ENCODE assay signal across 24 mouse cellular contexts in genomic region chr9:21503352-21503751, GRCm38 (mm10). TPM values are rescaled to one million over a fixed set of nuclear protein-coding genes. Genes with fewer than 3 reads are reported as not detected.
DNase-seq lines count a peak whose midpoint lies in the region; ATAC-seq and TF ChIP-seq lines count a peak whose summit lies in the region.
"Had no signal": no experiment of that assay in that cellular context is flagged by ENCODE, and none has a peak within 500 bp of the region (broad histone marks: within the 10 kb centered on the region; RNA-seq: fewer than 3 reads in every experiment).

No protein-coding gene starts in this region.

- no peaks in the 10 kb centered on the region for H3K27me3 ChIP-seq in midbrain, embryonic 11.5 days (ENCODE audit: control insufficient read depth, insufficient read depth, low read length)
- H3K27me3 ChIP-seq in midbrain, postnatal 0 days (ENCODE audit: insufficient read depth, low read length) = no peaks in the 10 kb centered on the region
- H3K27me3 ChIP-seq in MEL (ENCODE audit: control insufficient read depth in 1 of 2, insufficient read depth in 2 of 2, low read length in 2 of 2) = no peaks in the 10 kb centered on the region
- H3K27me3 ChIP-seq in myocyte (ENCODE audit: control insufficient read depth, insufficient read depth, insufficient read length) = no peaks in the 10 kb centered on the region
- H3K27me3 ChIP-seq: embryonic facial prominence, embryonic 13.5 days; embryonic facial prominence, embryonic 15.5 days; forebrain, embryonic 12.5 days; Patski had no signal

- H3K9ac ChIP-seq in midbrain, embryonic 11.5 days (ENCODE audit: low read length) = no peak overlapping the region
- H3K9ac ChIP-seq in midbrain, postnatal 0 days (replicated peaks; ENCODE audit: low read length, poor library complexity, severe bottlenecking) = no peak overlapping the region
- no peak overlapping the region for H3K9ac ChIP-seq in MEL (ENCODE audit: control insufficient read depth, low read depth, low read length, poor library complexity, severe bottlenecking)
- H3K9ac ChIP-seq: embryonic facial prominence, embryonic 13.5 days; embryonic facial prominence, embryonic 15.5 days; forebrain, embryonic 12.5 days had no signal

- no peak for TF ChIP-seq RAD21 in MEL (IDR thresholded peaks at IDR 0.05; ENCODE audit: low read depth, low read length)

- WGBS in midbrain, embryonic 11.5 days = 97% methylated on average over 8 of the region's 8 CpGs
- 99% methylated on average over 8 of the region's 8 CpGs for WGBS in midbrain, postnatal 0 days

- no peaks in the 10 kb centered on the region for H3K9me3 ChIP-seq in midbrain, embryonic 11.5 days (ENCODE audit: control insufficient read depth, low read length)
- no peaks in the 10 kb centered on the region for H3K9me3 ChIP-seq in midbrain, postnatal 0 days (ENCODE audit: low read length)
- H3K9me3 ChIP-seq in MEL (replicated peaks; ENCODE audit: insufficient read depth, low read length) = no peaks in the 10 kb centered on the region
- H3K9me3 ChIP-seq: embryonic facial prominence, embryonic 13.5 days; embryonic facial prominence, embryonic 15.5 days; forebrain, embryonic 10.5 days; forebrain, embryonic 12.5 days had no signal

- TF ChIP-seq POLR2A in MEL (IDR thresholded peaks at IDR 0.05; ENCODE audit: control insufficient read depth in 1 of 2, insufficient read depth in 1 of 2, low read depth in 1 of 2, low read length in 2 of 2, poor library complexity in 1 of 2) (no peak), myocyte (IDR thresholded peaks at IDR 0.05; ENCODE audit: insufficient read length, low read depth) (no peak)

- no peaks in the 10 kb centered on the region for H3K4me1 ChIP-seq in midbrain, embryonic 11.5 days (ENCODE audit: control insufficient read depth, insufficient read depth, low read length)
- no peaks in the 10 kb centered on the region for H3K4me1 ChIP-seq in midbrain, postnatal 0 days (ENCODE audit: insufficient read depth, low read length)
- H3K4me1 ChIP-seq in MEL (ENCODE audit: control insufficient read depth in 1 of 2, insufficient read depth in 2 of 2, low read length in 2 of 2) = no peaks in the 10 kb centered on the region
- H3K4me1 ChIP-seq: forebrain, embryonic 10.5 days; forebrain, embryonic 12.5 days had no signal

- TF ChIP-seq EP300 in MEL (IDR thresholded peaks at IDR 0.05; ENCODE audit: low read depth in 1 of 2, low read length in 2 of 2) = no peak

- no peak overlapping the region for H3K27ac ChIP-seq in midbrain, embryonic 11.5 days (ENCODE audit: low read depth, low read length)
- H3K27ac ChIP-seq in midbrain, postnatal 0 days (ENCODE audit: low read depth, low read length) = no peak overlapping the region
- no peak overlapping the region for H3K27ac ChIP-seq in MEL (ENCODE audit: control insufficient read depth, low read depth, low read length)
- H3K27ac ChIP-seq: embryonic facial prominence, embryonic 13.5 days; embryonic facial prominence, embryonic 15.5 days; forebrain, embryonic 10.5 days; forebrain, embryonic 12.5 days had no signal

- H3K4me2 ChIP-seq in midbrain, embryonic 11.5 days = no peak overlapping the region
- H3K4me2 ChIP-seq in midbrain, postnatal 0 days (ENCODE audit: low read depth, low read length, poor library complexity, severe bottlenecking) = no peak overlapping the region
- H3K4me2 ChIP-seq in myocyte (ENCODE audit: low read depth) = no peak overlapping the region
- H3K4me2 ChIP-seq: embryonic facial prominence, embryonic 13.5 days; embryonic facial prominence, embryonic 15.5 days; forebrain, embryonic 12.5 days had no signal

- H3ac ChIP-seq in myocyte (ENCODE audit: control insufficient read depth, insufficient read length) = no peak overlapping the region

- peaks cover 9% of the 10 kb centered on the region; the same call in 1 of the 2 replicates for H3K36me3 ChIP-seq in midbrain, embryonic 11.5 days (ENCODE audit: control insufficient read depth, insufficient read depth, low read length)
- peaks cover 60% of the 10 kb centered on the region for H3K36me3 ChIP-seq in midbrain, postnatal 0 days (ENCODE audit: insufficient read depth, low read length)
- H3K36me3 ChIP-seq in MEL (ENCODE audit: control insufficient read depth in 1 of 2, insufficient read depth in 2 of 2, low read length in 2 of 2) = peaks cover 0 to 14% of the 10 kb centered on the region in 2 experiments; a peak in 2 of 4 replicates
- H3K36me3 ChIP-seq in myocyte (ENCODE audit: control insufficient read depth, insufficient read depth) = peaks cover 12% of the 10 kb centered on the region

- ATAC-seq in midbrain, embryonic 11.5 days (ENCODE audit: low FRiP score) = no peak
- no peak for ATAC-seq in midbrain, postnatal 0 days (ENCODE audit: low FRiP score)
- ATAC-seq: activated CD4-positive, CD25-positive, alpha-beta regulatory T cell, adult 4 months; forebrain, embryonic 14.5 days; forebrain, embryonic 16.5 days; Patski had no signal

- TF ChIP-seq CTCF in midbrain, postnatal 0 days (IDR thresholded peaks at IDR 0.05) = no peak
- TF ChIP-seq CTCF in MEL (IDR thresholded peaks at IDR 0.05 in 2 of 3, conservative IDR thresholded peaks at IDR 0.05 in 1 of 3; ENCODE audit: control insufficient read depth in 1 of 3, insufficient read depth in 1 of 3, low read depth in 2 of 3, low read length in 3 of 3, poor library complexity in 1 of 3, severe bottlenecking in 1 of 3) = no peak

- peak; percentile 51 for DNase-seq in midbrain, embryonic 11.5 days (ENCODE audit: low spot score, missing footprints)
- DNase-seq in midbrain, postnatal 0 days (ENCODE audit: low spot score) = no peak
- no peak for DNase-seq in MEL (ENCODE audit: low read depth, low spot score)
- DNase-seq in kidney, postnatal 14 days = no peak
- DNase-seq: adrenal gland, adult 8-10 months; adrenal gland, postnatal 25 days; cerebellum, adult 11 months; cerebellum, adult 18-20 months; cerebellum, adult 8-10 months; cerebellum, adult 9-11 months; cerebellum, postnatal 14 days; cerebellum, postnatal 36 days; embryo, embryonic 11 days had no signal

- H3K4me3 ChIP-seq in midbrain, embryonic 11.5 days (ENCODE audit: low read depth, low read length) = no peak overlapping the region
- H3K4me3 ChIP-seq in midbrain, postnatal 0 days (ENCODE audit: low read depth, low read length) = no peak overlapping the region
- H3K4me3 ChIP-seq in MEL (ENCODE audit: control insufficient read depth in 1 of 2, insufficient read depth in 1 of 2, low read depth in 2 of 2, low read length in 2 of 2) = no peak overlapping the region
- no peak overlapping the region for H3K4me3 ChIP-seq in myocyte
- H3K4me3 ChIP-seq: embryonic facial prominence, embryonic 13.5 days; embryonic facial prominence, embryonic 15.5 days; erythroblast, embryonic 14.5 days; forebrain, embryonic 10.5 days; forebrain, embryonic 12.5 days had no signal

- H3K79me2 ChIP-seq in MEL (ENCODE audit: control insufficient read depth, insufficient read depth, low read length, poor library complexity) (no peaks in the 10 kb centered on the region), myocyte (ENCODE audit: control insufficient read depth, insufficient read depth) (no peaks in the 10 kb centered on the region)

TF ChIP-seq in MEL, 35 proteins besides CTCF, POLR2A, EP300 and RAD21:
- no peak for TF ChIP-seq ZC3H11A (IDR thresholded peaks at IDR 0.05; ENCODE audit: low read depth, low read length)
- TF ChIP-seq POLR2AphosphoS5 (IDR thresholded peaks at IDR 0.05; ENCODE audit: borderline replicate concordance, low read depth, low read length) = peak; percentile 52; the same call in 1 of the 2 replicates

TF ChIP-seq in myocyte, 11 proteins besides CTCF, POLR2A, EP300 and RAD21:
- peak; percentile 47 for TF ChIP-seq POLR2AphosphoS2 (IDR thresholded peaks at IDR 0.05; ENCODE audit: insufficient read length, low read depth)
- TF ChIP-seq CEBPB (IDR thresholded peaks at IDR 0.05; ENCODE audit: insufficient read depth, poor library complexity, severe bottlenecking) = no peak

RNA-seq across cellular contexts. Expression of gene Tmed1, which starts 6.7 kb away (rescaled TPM):
- 64.5 and 68.0 TPM in 2 replicates for polyA plus RNA-seq in midbrain, embryonic 11.5 days (2014; fragmentation: Nextera tagmentation; extraction: Ambion mirVana)
- 42.5 and 46.0 TPM in 2 replicates for total RNA-seq in midbrain, postnatal 0 days (2014; rRNA removed)
- polyA plus RNA-seq in midbrain, postnatal 0 days (2015; fragmentation: Nextera tagmentation; extraction: Ambion mirVana) = 51.1 and 64.7 TPM in 2 replicates
- total RNA-seq in MEL (2012; rRNA removed) = 128 and 146 TPM in 2 replicates
- polyA plus RNA-seq in MEL (2012; ENCODE audit: insufficient read depth in 1 of 2, insufficient read length in 2 of 2, low read depth in 1 of 2, low replicate concordance in 2 of 2, missing spikeins in 1 of 2) (10 to 100 TPM in 1 of 2 experiments, not detected in 1; 89.4 TPM), myocyte (2012; fragmentation: generic; extraction: Trizol) (47.3 TPM)

RNA-seq across cellular contexts. Expression of gene AB124611, which starts 22.6 kb away (rescaled TPM):
- polyA plus RNA-seq in midbrain, embryonic 11.5 days (2014; fragmentation: Nextera tagmentation; extraction: Ambion mirVana) = 2.9 and 3.2 TPM in 2 replicates
- total RNA-seq in midbrain, postnatal 0 days (2014; rRNA removed) = 1.4 and 1.7 TPM in 2 replicates
- 0.68 and 0.98 TPM in 2 replicates for polyA plus RNA-seq in midbrain, postnatal 0 days (2015; fragmentation: Nextera tagmentation; extraction: Ambion mirVana)
- total RNA-seq in MEL (2012; rRNA removed) = 37.2 and 55.2 TPM in 2 replicates
- polyA plus RNA-seq in MEL (2012; ENCODE audit: insufficient read depth in 1 of 2, insufficient read length in 2 of 2, low read depth in 1 of 2, low replicate concordance in 2 of 2, missing spikeins in 1 of 2) (10 to 100 TPM in 1 of 2 experiments, not detected in 1; 58.7 TPM), myocyte (2012; fragmentation: generic; extraction: Trizol) (0.22 TPM)
- total RNA-seq: ES-E14 had no signal
- polyA plus RNA-seq: Patski had no signal

RNA-seq across cellular contexts. Expression of gene Carm1, which starts 43.3 kb away (rescaled TPM):
- 53.4 and 63.1 TPM in 2 replicates for polyA plus RNA-seq in midbrain, embryonic 11.5 days (2014; fragmentation: Nextera tagmentation; extraction: Ambion mirVana)
- 85.3 and 97.4 TPM in 2 replicates for total RNA-seq in midbrain, postnatal 0 days (2014; rRNA removed)
- polyA plus RNA-seq in midbrain, postnatal 0 days (2015; fragmentation: Nextera tagmentation; extraction: Ambion mirVana) = 23.0 and 27.3 TPM in 2 replicates
- total RNA-seq in MEL (2012; rRNA removed) = 121 and 131 TPM in 2 replicates
- polyA plus RNA-seq in MEL (2012; ENCODE audit: insufficient read depth in 1 of 2, insufficient read length in 2 of 2, low read depth in 1 of 2, low replicate concordance in 2 of 2, missing spikeins in 1 of 2) = 100 to 1,000 TPM; 121 to 423 TPM
- 48.1 TPM for polyA plus RNA-seq in myocyte (2012; fragmentation: generic; extraction: Trizol)
